Mouse (Mus musculus): Measurements from ENCODE around the gene Pwp2. TPM values are rescaled to one million over a fixed set of nuclear protein-coding genes. Genes with fewer than 3 reads are reported as not detected.

Pwp2 gene
- total and polyA plus RNA-seq, 2 experiments from 2014 or later, result 6.9 to 11.5 TPM

DNA sequence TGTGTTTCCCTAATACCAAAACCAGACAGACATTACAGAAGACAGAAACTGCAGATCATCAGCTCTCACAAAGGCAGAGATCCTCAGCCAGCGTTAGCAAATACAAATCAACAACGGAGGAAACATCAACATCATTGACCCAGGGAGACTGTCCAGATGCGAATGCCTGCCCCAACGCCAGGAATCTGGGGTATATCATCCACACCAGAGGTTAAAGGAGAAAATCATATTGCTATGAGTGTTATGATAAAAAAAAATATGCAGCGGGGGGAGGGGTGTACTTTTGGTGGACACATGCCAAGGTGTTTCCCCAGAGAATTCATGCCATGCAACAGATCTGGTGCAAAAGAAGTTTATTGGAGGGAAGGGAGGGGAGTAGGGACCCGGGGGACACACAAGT lies 28.0 kb downstream of the Pwp2 start:
- Histone ChIP-seq H3K4me2 (ENCODE audit: low read depth, low read length) (no peak overlapping the region), H3K4me1 (ENCODE audit: control insufficient read depth, insufficient read depth) (peaks cover 6% of the 10 kb centered on the region; the same call in 1 of the 2 replicates), H3K36me3 (replicated peaks; ENCODE audit: control insufficient read depth, insufficient read depth, low read length) (0 out of 2 replicates have a peak, but pooled peaks cover 5% of the 10 kb centered on the region), H3K9me3 (replicated peaks; ENCODE audit: control insufficient read depth, low read length) (no peaks in the 10 kb centered on the region), H3K4me3 (ENCODE audit: low read depth, low read length) (no peak overlapping the region), H3K9ac (replicated peaks; ENCODE audit: low read depth, low read length) (no peak overlapping the region), H3K27ac (ENCODE audit: low read depth) (no peak overlapping the region), H3K27me3 (ENCODE audit: control insufficient read depth, insufficient read depth, low read length) (no peaks in the 10 kb centered on the region)
- TF ChIP-seq CTCF (IDR thresholded peaks at IDR 0.05; ENCODE audit: low read depth), result no peak
- TF ChIP-seq EP300 (IDR thresholded peaks at IDR 0.05; ENCODE audit: low read depth), result no peak
- WGBS, result 47% methylated on average over 6 of the region's 6 CpGs
- DNase-seq (ENCODE audit: low spot score) (no peak), ATAC-seq (ENCODE audit: insufficient read depth, low read depth) (no peak)

DNA sequence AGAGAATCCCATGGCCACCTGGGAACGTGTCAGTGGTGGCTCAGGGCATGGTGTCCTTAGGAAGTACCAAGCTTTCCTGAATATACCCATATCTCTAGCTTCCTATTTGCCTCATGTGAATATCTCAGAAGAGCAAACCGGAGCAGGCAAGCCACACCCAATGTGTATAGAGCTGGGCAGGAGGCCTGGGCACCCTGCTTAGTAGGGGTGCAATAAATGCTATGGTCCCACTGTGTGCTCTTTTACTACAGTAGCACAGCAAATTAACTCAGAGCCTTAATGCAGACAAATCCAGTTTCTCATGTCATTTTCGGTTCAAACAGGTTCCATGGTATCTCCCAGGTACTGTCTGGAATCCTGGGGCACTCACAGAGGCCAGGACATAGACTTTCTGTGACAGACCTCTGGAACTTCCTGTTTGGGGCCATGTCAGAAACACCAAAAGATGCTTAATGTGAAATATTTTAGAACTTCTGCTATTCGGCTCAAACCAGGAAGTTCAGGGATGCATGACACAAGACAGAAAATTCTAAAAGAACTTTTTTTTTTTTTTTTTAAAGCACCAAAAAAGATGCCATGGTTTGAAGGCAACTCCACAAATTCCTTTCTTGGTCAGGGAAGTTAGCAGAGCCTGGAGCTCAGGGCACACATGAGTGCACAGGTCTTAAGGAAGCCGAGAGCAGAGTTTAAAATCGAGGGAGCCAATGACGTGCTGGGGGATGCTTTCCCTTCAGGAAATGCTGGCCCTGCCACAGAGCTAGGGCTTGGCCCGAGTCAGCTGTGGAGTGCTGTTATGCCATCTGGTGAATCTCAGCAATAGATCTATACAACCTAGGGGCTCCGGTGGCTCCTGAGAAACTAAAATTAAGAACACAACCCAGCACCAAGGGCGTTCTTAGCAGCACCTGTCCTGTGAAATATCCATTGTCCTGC lies 35.8 kb downstream of the Pwp2 start:
- no peak for ATAC-seq (ENCODE audit: insufficient read depth, low read depth)
- Histone ChIP-seq H3K27me3 (ENCODE audit: control insufficient read depth, insufficient read depth, low read length) (no peaks in the 10 kb centered on the region), H3K9ac (replicated peaks; ENCODE audit: low read depth, low read length) (no peak overlapping the region), H3K4me1 (ENCODE audit: control insufficient read depth, insufficient read depth) (no peaks in the 10 kb centered on the region), H3K4me2 (ENCODE audit: low read depth, low read length) (no peak overlapping the region), H3K4me3 (ENCODE audit: low read depth, low read length) (no peak overlapping the region), H3K36me3 (replicated peaks; ENCODE audit: control insufficient read depth, insufficient read depth, low read length) (no peaks in the 10 kb centered on the region), H3K9me3 (replicated peaks; ENCODE audit: control insufficient read depth, low read length) (no peaks in the 10 kb centered on the region), H3K27ac (ENCODE audit: low read depth) (no peak overlapping the region)
- TF ChIP-seq EP300 (IDR thresholded peaks at IDR 0.05; ENCODE audit: low read depth) (no peak), CTCF (IDR thresholded peaks at IDR 0.05; ENCODE audit: low read depth) (no peak)
- DNase-seq (ENCODE audit: low spot score), result no peak
- WGBS, result 60% methylated on average over 10 of the region's 10 CpGs

GRCm38 (mm10) chr10:78147908-78148441 lies 37.0 kb downstream of the Pwp2 start:
- no peaks in the 10 kb centered on the region for H3K9me3 ChIP-seq (replicated peaks; ENCODE audit: control insufficient read depth, low read length)
- TF ChIP-seq EP300 (IDR thresholded peaks at IDR 0.05; ENCODE audit: low read depth) (no peak), CTCF (IDR thresholded peaks at IDR 0.05; ENCODE audit: low read depth) (no peak)
- no peak overlapping the region for H3K4me3 ChIP-seq (ENCODE audit: low read depth, low read length)
- no peak overlapping the region for H3K27ac ChIP-seq (ENCODE audit: low read depth)
- H3K4me1 ChIP-seq (ENCODE audit: control insufficient read depth, insufficient read depth), result no peaks in the 10 kb centered on the region
- H3K36me3 ChIP-seq (replicated peaks; ENCODE audit: control insufficient read depth, insufficient read depth, low read length), result no peaks in the 10 kb centered on the region
- no peak overlapping the region for H3K4me2 ChIP-seq (ENCODE audit: low read depth, low read length)
- H3K27me3 ChIP-seq (ENCODE audit: control insufficient read depth, insufficient read depth, low read length), result no peaks in the 10 kb centered on the region
- H3K9ac ChIP-seq (replicated peaks; ENCODE audit: low read depth, low read length), result no peak overlapping the region
- DNase-seq (ENCODE audit: low spot score) (no peak), ATAC-seq (ENCODE audit: insufficient read depth, low read depth) (no peak)
- 49% methylated on average over 4 of the region's 4 CpGs for WGBS

DNA sequence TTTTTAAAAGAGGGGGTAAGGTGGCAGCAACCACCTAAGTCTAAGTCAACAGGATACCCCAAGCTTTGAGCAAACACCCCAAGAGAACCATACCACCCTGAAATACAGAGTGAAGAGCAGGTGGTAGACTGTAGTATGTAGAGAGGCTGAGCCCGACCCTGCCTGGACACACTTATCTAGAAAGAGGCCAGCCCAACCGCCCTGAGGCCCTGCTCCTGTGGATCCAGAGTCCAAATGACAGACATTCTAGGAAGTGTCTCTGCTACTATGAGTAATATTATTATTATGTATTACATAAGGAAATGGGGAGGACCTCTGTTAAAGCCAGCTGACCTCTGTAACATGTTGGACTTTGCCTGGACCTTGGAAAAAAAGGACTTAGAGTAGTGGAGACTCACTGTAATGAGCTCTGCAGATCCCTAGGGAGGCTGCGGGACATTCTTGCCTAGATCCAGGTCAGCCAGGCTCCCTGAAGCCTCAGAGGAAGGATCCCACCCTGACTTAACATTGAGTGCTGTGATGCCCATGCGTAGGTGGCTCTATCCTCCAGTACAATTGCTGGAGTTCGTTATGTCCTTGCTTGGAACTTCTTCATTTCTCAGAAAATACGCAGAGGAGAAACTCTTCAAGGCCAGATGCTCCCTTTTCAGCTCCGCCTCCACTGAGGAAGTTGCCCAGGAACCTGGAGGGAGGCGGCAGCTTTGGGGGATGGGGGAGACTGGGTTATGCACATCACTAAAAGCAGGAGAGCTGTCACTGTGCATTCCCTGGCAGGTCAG lies 41.0 kb downstream of the Pwp2 start:
- Histone ChIP-seq H3K4me3 (ENCODE audit: low read depth, low read length) (no peak overlapping the region), H3K9me3 (replicated peaks; ENCODE audit: control insufficient read depth, low read length) (no peaks in the 10 kb centered on the region), H3K4me2 (ENCODE audit: low read depth, low read length) (no peak overlapping the region), H3K9ac (replicated peaks; ENCODE audit: low read depth, low read length) (no peak overlapping the region), H3K4me1 (ENCODE audit: control insufficient read depth, insufficient read depth) (peaks cover 6% of the 10 kb centered on the region; the same call in 1 of the 2 replicates), H3K36me3 (replicated peaks; ENCODE audit: control insufficient read depth, insufficient read depth, low read length) (no peaks in the 10 kb centered on the region), H3K27ac (ENCODE audit: low read depth) (no peak overlapping the region), H3K27me3 (ENCODE audit: control insufficient read depth, insufficient read depth, low read length) (no peaks in the 10 kb centered on the region)
- DNase-seq (ENCODE audit: low spot score) (peak; percentile 39), ATAC-seq (ENCODE audit: insufficient read depth, low read depth) (peak; percentile 33; the same call in 1 of the 2 replicates)
- no peak for TF ChIP-seq CTCF (IDR thresholded peaks at IDR 0.05; ENCODE audit: low read depth)
- TF ChIP-seq EP300 (IDR thresholded peaks at IDR 0.05; ENCODE audit: low read depth), result no peak
- WGBS, result 38% methylated on average over 8 of the region's 8 CpGs

DNA sequence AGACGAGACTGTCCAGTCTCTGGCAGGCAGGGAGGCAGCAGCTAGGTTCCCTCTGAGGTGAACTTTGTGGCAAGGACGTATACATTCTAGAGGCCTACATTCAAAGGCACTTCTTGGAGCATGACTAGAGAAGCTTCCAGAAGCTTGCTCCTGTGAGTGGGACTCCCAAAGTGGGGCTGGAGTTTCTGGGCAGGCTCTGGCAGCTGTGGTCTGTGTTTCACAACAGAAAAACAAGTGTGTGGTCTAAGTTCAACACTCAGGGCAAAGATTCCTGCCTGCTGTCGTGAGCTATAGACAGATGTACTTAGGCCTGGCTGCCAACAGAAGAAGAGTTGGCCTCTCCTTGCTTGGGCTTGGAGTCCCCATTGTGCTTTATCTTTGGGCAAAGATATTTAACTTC lies 44.1 kb downstream of the Pwp2 start:
- H3K4me2 ChIP-seq (ENCODE audit: low read depth, low read length), result no peak overlapping the region
- H3K27ac ChIP-seq (ENCODE audit: low read depth), result no peak overlapping the region
- no peaks in the 10 kb centered on the region for H3K9me3 ChIP-seq (replicated peaks; ENCODE audit: control insufficient read depth, low read length)
- no peaks in the 10 kb centered on the region for H3K27me3 ChIP-seq (ENCODE audit: control insufficient read depth, insufficient read depth, low read length)
- H3K4me1 ChIP-seq (ENCODE audit: control insufficient read depth, insufficient read depth), result peaks cover 6% of the 10 kb centered on the region; the same call in 1 of the 2 replicates
- H3K36me3 ChIP-seq (replicated peaks; ENCODE audit: control insufficient read depth, insufficient read depth, low read length), result no peaks in the 10 kb centered on the region
- H3K4me3 ChIP-seq (ENCODE audit: low read depth, low read length), result no peak overlapping the region
- no peak for DNase-seq (ENCODE audit: low spot score)
- WGBS, result 68% methylated on average over 3 of the region's 3 CpGs
- TF ChIP-seq EP300 (IDR thresholded peaks at IDR 0.05; ENCODE audit: low read depth) (no peak), CTCF (IDR thresholded peaks at IDR 0.05; ENCODE audit: low read depth) (no peak)
- ATAC-seq (ENCODE audit: insufficient read depth, low read depth), result no peak
- H3K9ac ChIP-seq (replicated peaks; ENCODE audit: low read depth, low read length), result no peak overlapping the region

Data from heart, postnatal 0 days (tissue).